Mouse (Mus musculus) heart, postnatal 0 days (tissue): Measurements from ENCODE around the gene Arhgef16. TPM values are rescaled to one million over a fixed set of nuclear protein-coding genes. Genes with fewer than 3 reads are reported as not detected.
A peak's percentile ranks its signal among the peaks of the same experiment; 100 is the strongest.

Experiments
- ATAC-seq: fragments of 200-750 bp; cut with Nextera tagmentation; 2 replicates; pipeline ENCODE4 v1.8.0; 2017; ENCODE audit warnings: low read depth, moderate number of reproducible peaks, moderate library complexity; ENCODE audit not compliant: insufficient read depth
- DNase-seq: peaks from one replicate; pipeline ENCODE4 v3.0.0-alpha.2; 2016; ENCODE audit warnings: low spot score
- H3K27ac ChIP-seq: fragments of 300-500 bp; sonication (generic); 2 replicates; pipeline ENCODE4 v1.5.1; 2014; ENCODE audit warnings: low read depth, mild to moderate bottlenecking
- H3K27me3 ChIP-seq: fragments of 300-500 bp; sonication (generic); 2 replicates; pipeline ENCODE4 v1.6.1; 2014; ENCODE audit warnings: low read length, mixed read lengths; ENCODE audit not compliant: control insufficient read depth, insufficient read depth
- H3K36me3 ChIP-seq: fragments of 300-500 bp; sonication (generic); replicated peaks from 2 replicates; pipeline ENCODE4 v1.6.1; 2014; ENCODE audit warnings: low read length, mixed read lengths; ENCODE audit not compliant: control insufficient read depth, insufficient read depth
- H3K4me1 ChIP-seq: fragments of 300-500 bp; sonication (generic); 2 replicates; pipeline ENCODE4 v1.6.1; 2014; ENCODE audit warnings: antibody characterized with exemption; ENCODE audit not compliant: control insufficient read depth, insufficient read depth
- H3K4me2 ChIP-seq: fragments of 300-500 bp; sonication (generic); 2 replicates; pipeline ENCODE4 v1.6.1; 2014; ENCODE audit warnings: low read depth, mild to moderate bottlenecking, low read length, moderate library complexity
- H3K4me3 ChIP-seq: fragments of 300-500 bp; sonication (generic); 2 replicates; pipeline ENCODE4 v1.5.1; 2014; ENCODE audit warnings: low read depth, low read length
- H3K9ac ChIP-seq: fragments of 300-500 bp; sonication (generic); replicated peaks from 2 replicates; pipeline ENCODE4 v1.6.1; 2014; ENCODE audit warnings: low read depth, low read length, mixed read lengths
- H3K9me3 ChIP-seq: fragments of 300-500 bp; sonication (generic); replicated peaks from 2 replicates; pipeline ENCODE4 v1.6.1; 2016; ENCODE audit warnings: low read length; ENCODE audit not compliant: control insufficient read depth
- CTCF ChIP-seq: IDR thresholded peaks from 2 replicates; pipeline ENCODE4 v1.5.1; 2016; ENCODE audit warnings: antibody characterized with exemption, control low read depth, low read depth
- EP300 ChIP-seq: IDR thresholded peaks from 2 replicates; pipeline ENCODE4 v1.6.1; 2016; ENCODE audit warnings: antibody characterized with exemption, low read depth
- WGBS: fragments of 180-500 bp; shearing (Covaris S2); extraction: QIAGEN DNeasy Blood & Tissue Kit; methylation state at CpG from one replicate; pipeline ENCODE4 v1.1.7; 2014; 5-methylcytosine and 5-hydroxymethylcytosine counted together
- polyA plus RNA-seq: library from polyadenylated mRNA; unstranded; fragments of >200 nt; fragmentation: Nextera tagmentation; extraction: Ambion mirVana; gene quantifications from 2 replicates; pipeline ENCODE4 v1.2.1, GENCODE M21; 2015
- total RNA-seq: library from RNA; depleted of rRNA; stranded (reverse); fragments of >200 nt; gene quantifications from 2 replicates; pipeline ENCODE4 v1.2.3, GENCODE M21; 2014; ENCODE audit warnings: low replicate concordance

Arhgef16 gene
- total and polyA plus RNA-seq, 2 experiments from 2014 or later = 0.49 to 2.6 TPM

DNA sequence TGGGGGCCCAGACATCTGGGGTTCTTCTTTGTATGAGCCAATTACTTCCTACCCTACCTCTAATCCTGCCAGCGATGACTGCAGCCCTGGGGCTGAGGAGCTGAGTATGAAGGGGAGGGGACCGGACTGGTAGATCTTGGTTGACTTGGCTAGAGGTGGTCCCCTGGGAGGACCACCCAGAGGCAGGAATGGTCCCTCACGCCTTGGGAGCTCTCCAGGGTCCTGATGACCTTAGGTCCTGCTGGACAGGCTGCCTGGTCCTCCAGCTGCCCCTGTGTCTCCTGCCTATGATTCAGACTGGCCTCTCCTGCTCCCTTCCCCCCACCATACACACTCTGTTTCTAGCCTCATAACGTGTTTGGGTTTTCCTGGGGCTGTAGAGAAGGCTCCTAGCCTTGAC, 39.4 kb downstream of the Arhgef16 start:
- Histone ChIP-seq H3K27me3 (no peaks in the 10 kb centered on the region), H3K27ac (no peak overlapping the region), H3K9me3 (no peaks in the 10 kb centered on the region), H3K4me1 (no peaks in the 10 kb centered on the region), H3K4me3 (no peak overlapping the region), H3K36me3 (no peaks in the 10 kb centered on the region), H3K4me2 (no peak overlapping the region), H3K9ac (no peak overlapping the region)
- ATAC-seq (0 out of 2 replicates have a peak, but pooled peaks have one; percentile 28), DNase-seq (no peak)
- 45% methylated on average over 4 of the region's 4 CpGs for WGBS
- TF ChIP-seq CTCF = no peak
- TF ChIP-seq EP300 = no peak

DNA sequence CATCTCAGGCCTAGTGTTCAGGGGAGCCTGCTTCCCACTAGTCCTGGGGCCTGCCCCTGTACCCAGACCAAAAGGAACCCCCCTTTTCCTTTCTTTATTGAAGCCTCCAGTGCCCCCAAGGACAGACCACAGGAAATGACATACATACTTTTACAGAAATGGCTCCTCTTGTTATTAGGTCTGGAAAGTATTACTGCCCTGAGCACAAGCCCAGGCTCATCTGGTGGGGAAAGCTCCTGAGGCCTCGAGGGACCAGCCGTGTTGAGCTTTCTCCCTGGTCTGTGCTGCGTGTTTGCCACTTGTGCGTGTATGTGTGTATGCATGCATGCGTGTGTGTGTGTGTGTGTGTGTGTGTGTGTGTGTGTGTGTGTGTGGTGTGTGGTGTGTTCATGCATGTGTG, 40.7 kb downstream of the Arhgef16 start:
- TF ChIP-seq EP300 = no peak
- TF ChIP-seq CTCF = no peak
- Histone ChIP-seq H3K4me2 (no peak overlapping the region), H3K9me3 (no peaks in the 10 kb centered on the region), H3K27me3 (no peaks in the 10 kb centered on the region), H3K4me3 (no peak overlapping the region), H3K4me1 (no peaks in the 10 kb centered on the region), H3K36me3 (no peaks in the 10 kb centered on the region), H3K9ac (no peak overlapping the region), H3K27ac (no peak overlapping the region)
- DNase-seq (no peak), ATAC-seq (no peak)
- 80% methylated on average over 5 of the region's 5 CpGs for WGBS

DNA sequence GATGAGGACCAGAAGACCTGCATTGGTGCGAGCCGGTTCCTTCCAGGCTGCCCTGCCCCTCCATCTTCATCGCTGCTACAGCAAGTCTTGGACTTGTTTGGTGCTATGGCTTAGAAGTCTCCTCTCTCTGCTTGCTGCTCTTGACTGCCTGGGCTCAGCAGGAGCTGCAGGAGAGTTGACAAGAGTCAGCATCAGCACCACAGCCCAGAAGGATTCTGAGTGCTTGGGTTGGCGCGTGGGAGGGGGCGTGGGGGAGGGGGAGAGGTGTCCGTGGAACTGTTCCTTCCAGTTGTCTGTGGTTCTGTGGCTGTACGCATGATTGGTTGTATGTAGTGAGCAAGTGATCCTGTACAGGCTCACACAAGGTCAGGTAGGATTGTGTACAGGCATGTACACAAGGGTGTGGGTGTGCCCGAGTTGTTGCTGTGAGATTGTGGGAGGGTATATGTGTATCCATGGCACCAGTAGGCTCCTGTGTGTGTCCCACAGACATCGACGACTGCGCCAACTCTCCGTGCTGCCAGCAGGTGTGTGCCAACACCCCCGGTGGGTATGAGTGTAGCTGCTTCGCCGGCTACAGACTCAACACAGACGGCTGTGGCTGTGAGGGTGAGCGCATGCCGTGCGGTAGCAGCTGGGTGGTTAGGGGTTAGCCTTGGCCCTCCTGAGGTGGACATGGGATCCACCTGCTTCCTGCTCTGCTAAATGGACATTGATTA, 48.8 kb downstream of the Arhgef16 start:
- H3K9ac ChIP-seq = no peak overlapping the region
- no peaks in the 10 kb centered on the region for H3K9me3 ChIP-seq
- TF ChIP-seq EP300 = no peak
- no peak for TF ChIP-seq CTCF
- 0 out of 2 replicates have a peak, but pooled peaks cover 2% of the 10 kb centered on the region for H3K27me3 ChIP-seq
- DNase-seq (no peak), ATAC-seq (no peak)
- H3K36me3 ChIP-seq = no peaks in the 10 kb centered on the region
- WGBS = 84% methylated on average over 20 of the region's 20 CpGs
- H3K27ac ChIP-seq = no peak overlapping the region
- no peaks in the 10 kb centered on the region for H3K4me1 ChIP-seq
- no peak overlapping the region for H3K4me3 ChIP-seq
- H3K4me2 ChIP-seq = no peak overlapping the region

DNA sequence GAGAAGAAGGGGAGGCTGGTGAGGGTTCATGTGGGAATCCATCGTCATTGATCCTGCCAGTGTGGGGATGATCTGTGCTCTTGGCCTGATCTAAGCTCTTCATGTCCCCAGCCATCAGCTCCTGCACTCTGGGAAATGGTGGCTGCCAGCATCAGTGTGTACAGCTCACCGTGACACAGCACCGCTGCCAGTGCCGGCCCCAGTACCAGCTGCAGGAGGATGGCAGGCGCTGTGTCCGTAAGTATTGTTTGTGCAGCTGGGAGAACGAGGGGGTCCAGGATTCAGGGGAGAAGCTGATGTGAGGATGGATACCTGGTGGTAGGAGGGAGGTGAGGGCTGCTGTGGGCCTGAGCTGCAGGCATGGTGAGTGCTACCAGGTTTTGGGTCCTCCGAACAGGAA, 52.2 kb downstream of the Arhgef16 start:
- no peak for ATAC-seq
- H3K27me3 ChIP-seq = 0 out of 2 replicates have a peak, but pooled peaks cover 2% of the 10 kb centered on the region
- TF ChIP-seq CTCF (no peak), EP300 (no peak)

DNA sequence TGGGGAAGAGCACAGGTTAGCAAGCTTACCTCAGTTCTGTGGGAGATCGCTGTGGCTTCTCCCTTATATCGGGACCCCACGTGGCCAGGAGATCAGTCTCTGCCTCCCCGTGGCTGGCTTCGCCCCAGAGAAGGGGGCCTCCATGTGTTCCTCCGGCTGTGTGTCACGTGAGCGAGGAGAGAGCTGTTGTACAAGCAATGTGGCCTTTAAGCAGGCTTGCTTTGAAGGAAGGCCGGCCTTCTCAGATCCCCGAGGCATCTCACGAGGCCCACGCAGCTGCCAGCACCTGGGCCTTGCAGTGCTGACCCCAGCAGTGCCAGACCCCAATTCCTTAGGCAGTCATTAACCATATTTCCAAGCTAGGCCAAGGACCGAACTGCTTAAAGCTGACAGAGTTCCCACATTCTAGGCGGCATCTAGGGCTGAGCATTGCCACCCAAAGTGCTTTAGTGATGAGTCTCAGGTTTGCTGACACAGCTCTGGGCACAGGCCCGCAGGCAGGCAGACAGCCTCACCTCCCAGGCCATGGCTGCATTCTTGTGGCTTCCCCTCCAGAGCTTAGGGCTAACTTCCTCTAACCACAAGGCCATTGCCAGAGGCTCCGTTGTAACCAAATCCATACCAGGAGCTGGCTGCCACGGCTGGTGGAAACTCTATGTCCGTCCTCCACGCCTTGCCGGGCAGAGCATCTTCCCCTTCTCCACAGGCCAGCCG, 53.2 kb downstream of the Arhgef16 start:
- 78% methylated on average over 21 of the region's 21 CpGs for WGBS
- Histone ChIP-seq H3K4me1 (0 out of 2 replicates have a peak, but pooled peaks cover 4% of the 10 kb centered on the region), H3K27ac (no peak overlapping the region), H3K4me3 (no peak overlapping the region), H3K4me2 (no peak overlapping the region), H3K9me3 (no peaks in the 10 kb centered on the region), H3K27me3 (0 out of 2 replicates have a peak, but pooled peaks cover 2% of the 10 kb centered on the region), H3K9ac (no peak overlapping the region), H3K36me3 (no peaks in the 10 kb centered on the region)
- no peak for DNase-seq
- no peak for ATAC-seq
- no peak for TF ChIP-seq EP300
- TF ChIP-seq CTCF = no peak

More for the DNA sequence above, 52.2 kb downstream of the Arhgef16 start:
- no peak for DNase-seq
- Histone ChIP-seq H3K36me3 (no peaks in the 10 kb centered on the region), H3K9ac (no peak overlapping the region), H3K4me3 (no peak overlapping the region), H3K9me3 (no peaks in the 10 kb centered on the region), H3K4me2 (no peak overlapping the region), H3K27ac (no peak overlapping the region), H3K4me1 (0 out of 2 replicates have a peak, but pooled peaks cover 4% of the 10 kb centered on the region)
- 76% methylated on average over 8 of the region's 8 CpGs for WGBS
